Mouse (Mus musculus): Measurements from ENCODE around the gene Dap. TPM values are rescaled to one million over a fixed set of nuclear protein-coding genes. Genes with fewer than 3 reads are reported as not detected.

Dap gene
- total and polyA plus RNA-seq, 3 experiments, result 12.6 to 69.8 (median 15.1) TPM

DNA sequence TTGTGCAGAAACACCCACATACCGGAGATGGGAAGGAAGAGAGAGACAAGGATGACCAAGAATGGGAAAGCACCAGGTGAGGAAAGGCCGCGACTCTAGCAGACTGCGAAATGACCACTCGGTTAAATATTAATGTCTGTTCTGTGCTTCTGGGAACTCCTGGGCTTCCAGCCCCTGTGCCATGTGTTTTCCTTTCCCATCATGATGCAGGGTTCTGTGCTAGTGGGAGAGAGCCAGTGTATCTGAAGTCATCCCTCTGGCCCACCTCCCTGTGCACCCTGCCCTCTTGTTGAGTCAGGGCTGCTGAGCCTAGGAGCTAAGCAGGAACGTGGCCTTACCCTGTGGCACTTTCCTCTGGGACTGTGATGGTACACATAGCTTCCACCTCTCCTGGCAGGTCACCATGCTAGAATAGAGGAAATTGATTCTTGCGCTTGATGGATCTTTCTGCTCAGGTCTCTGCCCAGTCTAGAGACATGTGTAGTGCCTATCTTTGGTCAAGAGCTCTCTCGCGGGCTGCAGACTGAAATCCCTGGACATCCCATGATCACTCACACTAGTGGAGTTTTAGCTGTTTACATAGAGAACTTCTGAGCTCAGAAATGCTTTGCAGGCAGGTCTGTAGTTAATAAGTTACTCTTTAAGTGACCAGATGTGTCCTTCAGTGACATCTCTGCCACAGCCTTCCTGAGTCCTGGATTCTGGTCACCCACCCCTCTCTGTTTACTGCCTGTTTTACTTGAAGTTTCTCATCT is 11.9 kb downstream of the Dap start:
- Histone ChIP-seq H3K36me3 (replicated peaks in 1 of 2; ENCODE audit: control insufficient read depth in 1 of 2, insufficient read depth in 1 of 2, low read length in 1 of 2) (peaks cover 12 to 87% of the 10 kb centered on the region in 2 experiments), H3K4me2 (ENCODE audit: insufficient read depth, low read depth, poor library complexity, severe bottlenecking) (no peak overlapping the region)
- in situ Hi-C loops (cut with MboI; ENCODE audit: low pct_ligation_motif_present, low pct_unique_long_range_greater_than_20kb, low sequenced_read_pairs), result no loop called here

DNA sequence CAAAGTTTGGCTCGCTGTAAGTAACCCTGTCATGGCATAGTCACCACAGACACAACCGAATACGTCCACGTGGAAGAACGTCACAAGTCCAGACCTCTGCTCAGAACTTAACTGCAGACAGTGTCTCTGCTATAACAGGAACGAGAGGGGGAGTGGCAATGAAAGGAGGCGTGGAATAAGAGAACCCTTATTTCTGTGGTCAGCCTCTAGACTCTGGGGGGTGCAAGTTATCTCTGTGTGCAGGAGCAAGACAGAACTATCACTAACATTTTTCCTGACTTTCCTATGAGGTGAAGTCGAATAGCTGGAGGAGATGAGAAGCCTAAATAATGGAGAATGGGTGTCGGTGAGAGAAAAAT is 12.4 kb downstream of the Dap start:
- no peaks in the 10 kb centered on the region for H3K27me3 ChIP-seq (replicated peaks)
- H3K4me2 ChIP-seq (ENCODE audit: insufficient read depth, low read depth, poor library complexity, severe bottlenecking), result no peak overlapping the region
- H3K4me1 ChIP-seq (ENCODE audit: control insufficient read depth in 1 of 2, insufficient read depth in 2 of 2), result peaks cover 7 to 47% of the 10 kb centered on the region in 2 experiments
- H3K9me3 ChIP-seq (replicated peaks; ENCODE audit: low read length), result peaks cover 3% of the 10 kb centered on the region
- TF ChIP-seq EP300 (IDR thresholded peaks at IDR 0.05; ENCODE audit: low read length), result no peak
- TF ChIP-seq PAX5 (IDR thresholded peaks at IDR 0.05; ENCODE audit: low read length), result no peak
- TF ChIP-seq ZNF384 (IDR thresholded peaks at IDR 0.05; ENCODE audit: low read depth, low read length), result no peak
- dilution Hi-C loops (cut with MboI; ENCODE audit: extremely low pct_ligation_motif_present, extremely low pct_unique_long_range_greater_than_20kb, low sequenced_read_pairs) (no loop called here), in situ Hi-C loops (cut with MboI; ENCODE audit: low pct_ligation_motif_present, low pct_unique_long_range_greater_than_20kb, low sequenced_read_pairs) (no loop called here)
- no peak overlapping the region for H3K9ac ChIP-seq (ENCODE audit: insufficient read depth, low read depth)
- no peak overlapping the region for H3K27ac ChIP-seq (ENCODE audit: insufficient read depth, low read depth)
- H3K4me3 ChIP-seq (replicated peaks in 1 of 3; ENCODE audit: low read depth in 2 of 3, low read length in 2 of 3, poor library complexity in 1 of 3), result no peak overlapping the region
- H3K79me2 ChIP-seq (replicated peaks; ENCODE audit: control insufficient read depth, extremely low read depth, insufficient read depth, poor library complexity, severe bottlenecking), result no peaks in the 10 kb centered on the region
- DNase-seq (ENCODE audit: extremely low read depth), result no peak
- peaks cover 12 to 89% of the 10 kb centered on the region in 2 experiments for H3K36me3 ChIP-seq (replicated peaks in 1 of 2; ENCODE audit: control insufficient read depth in 1 of 2, insufficient read depth in 1 of 2, low read length in 1 of 2)

More for the DNA sequence above, 11.9 kb downstream of the Dap start:
- dilution Hi-C loops (cut with MboI; ENCODE audit: extremely low pct_ligation_motif_present, extremely low pct_unique_long_range_greater_than_20kb, low sequenced_read_pairs), result no loop called here
- peaks cover 7 to 47% of the 10 kb centered on the region in 2 experiments for H3K4me1 ChIP-seq (ENCODE audit: control insufficient read depth in 1 of 2, insufficient read depth in 2 of 2)
- no peaks in the 10 kb centered on the region for H3K79me2 ChIP-seq (replicated peaks; ENCODE audit: control insufficient read depth, extremely low read depth, insufficient read depth, poor library complexity, severe bottlenecking)
- no peak overlapping the region for H3K9ac ChIP-seq (ENCODE audit: insufficient read depth, low read depth)
- no peaks in the 10 kb centered on the region for H3K9me3 ChIP-seq (replicated peaks; ENCODE audit: low read length)
- DNase-seq (ENCODE audit: extremely low read depth), result no peak
- H3K4me3 ChIP-seq (replicated peaks in 1 of 3; ENCODE audit: low read depth in 2 of 3, low read length in 2 of 3, poor library complexity in 1 of 3), result no peak overlapping the region
- no peak overlapping the region for H3K27ac ChIP-seq (ENCODE audit: insufficient read depth, low read depth)
- no peak for TF ChIP-seq TBP (conservative IDR thresholded peaks at IDR 0.05; ENCODE audit: low read depth, low read length)
- no peak for TF ChIP-seq RCOR1 (conservative IDR thresholded peaks at IDR 0.05; ENCODE audit: low read depth, low read length)
- no peak for TF ChIP-seq SIN3A (IDR thresholded peaks at IDR 0.05; ENCODE audit: low read length)
- no peak for TF ChIP-seq PAX5 (IDR thresholded peaks at IDR 0.05; ENCODE audit: low read length)
- TF ChIP-seq TCF12 (IDR thresholded peaks at IDR 0.05; ENCODE audit: low read depth, low read length), result no peak
- TF ChIP-seq MEF2A (IDR thresholded peaks at IDR 0.05; ENCODE audit: borderline replicate concordance, low read depth, low read length), result no peak
- TF ChIP-seq ZKSCAN1 (IDR thresholded peaks at IDR 0.05; ENCODE audit: borderline replicate concordance, low read depth, low read length), result no peak
- TF ChIP-seq MAX (IDR thresholded peaks at IDR 0.05; ENCODE audit: low read length), result no peak
- H3K27me3 ChIP-seq (replicated peaks), result no peaks in the 10 kb centered on the region

DNA sequence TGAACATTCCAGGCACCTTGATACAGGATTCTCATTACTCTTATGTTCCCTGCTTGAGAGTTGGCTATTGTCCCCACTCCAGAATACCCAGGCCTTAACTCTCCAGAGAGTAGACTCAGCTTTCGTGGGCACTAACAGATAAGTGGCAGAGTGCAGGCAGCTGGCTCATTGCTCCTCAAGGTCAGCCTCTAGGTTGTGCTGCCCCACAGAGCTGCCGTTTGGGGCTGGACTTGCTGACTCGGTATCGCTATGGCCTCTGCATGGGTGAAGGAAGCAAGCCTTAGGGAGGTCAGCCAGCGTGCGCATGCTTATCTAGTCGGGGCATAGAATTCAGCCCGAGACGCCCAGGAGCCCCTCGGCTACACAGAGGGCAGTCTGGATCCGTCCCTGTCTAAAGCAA is 13.3 kb downstream of the Dap start:
- no peak for DNase-seq (ENCODE audit: extremely low read depth)
- peaks cover 10% of the 10 kb centered on the region for H3K9me3 ChIP-seq (replicated peaks; ENCODE audit: low read length)
- H3K79me2 ChIP-seq (replicated peaks; ENCODE audit: control insufficient read depth, extremely low read depth, insufficient read depth, poor library complexity, severe bottlenecking), result no peaks in the 10 kb centered on the region
- in situ Hi-C loops (cut with MboI; ENCODE audit: low pct_ligation_motif_present, low pct_unique_long_range_greater_than_20kb, low sequenced_read_pairs), result no loop called here
- H3K4me3 ChIP-seq (replicated peaks in 1 of 3; ENCODE audit: low read depth in 2 of 3, low read length in 2 of 3, poor library complexity in 1 of 3), result no peak overlapping the region
- dilution Hi-C loops (cut with MboI; ENCODE audit: extremely low pct_ligation_motif_present, extremely low pct_unique_long_range_greater_than_20kb, low sequenced_read_pairs), result no loop called here
- peaks cover 12 to 94% of the 10 kb centered on the region in 2 experiments for H3K36me3 ChIP-seq (replicated peaks in 1 of 2; ENCODE audit: control insufficient read depth in 1 of 2, insufficient read depth in 1 of 2, low read length in 1 of 2)
- H3K4me2 ChIP-seq (ENCODE audit: insufficient read depth, low read depth, poor library complexity, severe bottlenecking), result no peak overlapping the region
- H3K9ac ChIP-seq (ENCODE audit: insufficient read depth, low read depth), result no peak overlapping the region
- TF ChIP-seq ZMIZ1 (IDR thresholded peaks at IDR 0.05; ENCODE audit: low read depth, low read length), result no peak
- no peak for TF ChIP-seq JUND (conservative IDR thresholded peaks at IDR 0.05; ENCODE audit: low read depth, low read length)
- no peak for TF ChIP-seq NRF1 (IDR thresholded peaks at IDR 0.05; ENCODE audit: low read depth, low read length)
- TF ChIP-seq EP300 (IDR thresholded peaks at IDR 0.05; ENCODE audit: low read length), result no peak
- TF ChIP-seq RCOR1 (conservative IDR thresholded peaks at IDR 0.05; ENCODE audit: low read depth, low read length), result no peak
- no peak for TF ChIP-seq GABPA (IDR thresholded peaks at IDR 0.05; ENCODE audit: insufficient replicate concordance, low read depth, low read length)
- TF ChIP-seq MAX (IDR thresholded peaks at IDR 0.05; ENCODE audit: low read length), result no peak
- TF ChIP-seq CHD1 (IDR thresholded peaks at IDR 0.05; ENCODE audit: low read depth, low read length), result no peak
- TF ChIP-seq BHLHE40 (IDR thresholded peaks at IDR 0.05; ENCODE audit: low read depth, low read length), result no peak
- no peak for TF ChIP-seq POLR2A (IDR thresholded peaks at IDR 0.05; ENCODE audit: low read depth, low read length)
- H3K27me3 ChIP-seq (replicated peaks), result no peaks in the 10 kb centered on the region
- peaks cover 7 to 40% of the 10 kb centered on the region in 2 experiments for H3K4me1 ChIP-seq (ENCODE audit: control insufficient read depth in 1 of 2, insufficient read depth in 2 of 2)
- no peak overlapping the region for H3K27ac ChIP-seq (ENCODE audit: insufficient read depth, low read depth)

Data from CH12.LX (cell line).